ENCODE assay signal across 8 mouse cellular contexts in genomic region chr4:137861461-137862011, GRCm38 (mm10). TPM values are rescaled to one million over a fixed set of nuclear protein-coding genes. Genes with fewer than 3 reads are reported as not detected.
DNase-seq lines count a peak whose midpoint lies in the region; ATAC-seq and TF ChIP-seq lines count a peak whose summit lies in the region.

No protein-coding gene starts in this region.

- no peaks in the 10 kb centered on the region for H3K9me3 ChIP-seq in MEL (replicated peaks; ENCODE audit: insufficient read depth, low read length)
- no peaks in the 10 kb centered on the region for H3K9me3 ChIP-seq in forebrain, embryonic 15.5 days
- H3K9me3 ChIP-seq in limb, embryonic 11.5 days (ENCODE audit: control insufficient read depth, low read length), result no peaks in the 10 kb centered on the region

- TF ChIP-seq CTCF in gastrocnemius, adult 2 months (IDR thresholded peaks at IDR 0.05), result no peak
- TF ChIP-seq CTCF in MEL (IDR thresholded peaks at IDR 0.05 in 2 of 3, conservative IDR thresholded peaks at IDR 0.05 in 1 of 3; ENCODE audit: control insufficient read depth in 1 of 3, insufficient read depth in 1 of 3, low read depth in 2 of 3, low read length in 3 of 3, poor library complexity in 1 of 3, severe bottlenecking in 1 of 3), result no peak

- H3K27ac ChIP-seq in gastrocnemius, adult 2 months, result peak overlapping the region; percentile 97
- peak overlapping the region; percentile 75 for H3K27ac ChIP-seq in MEL (ENCODE audit: control insufficient read depth, low read depth, low read length)
- H3K27ac ChIP-seq in forebrain, embryonic 15.5 days (replicated peaks), result peak overlapping the region; percentile 55; the same call in 1 of the 2 replicates
- H3K27ac ChIP-seq in limb, embryonic 11.5 days (replicated peaks; ENCODE audit: low read depth, low read length), result no peak overlapping the region; the same call in 1 of the 2 replicates

- peaks cover 0 to 18% of the 10 kb centered on the region in 2 experiments; a peak in 2 of 4 replicates for H3K4me1 ChIP-seq in MEL (ENCODE audit: control insufficient read depth in 1 of 2, insufficient read depth in 2 of 2, low read length in 2 of 2)
- H3K4me1 ChIP-seq in forebrain, embryonic 15.5 days, result peaks cover 39% of the 10 kb centered on the region
- peaks cover 20% of the 10 kb centered on the region for H3K4me1 ChIP-seq in limb, embryonic 11.5 days (ENCODE audit: control insufficient read depth, insufficient read depth, low read length)

- H3K27me3 ChIP-seq in MEL (ENCODE audit: control insufficient read depth in 1 of 2, insufficient read depth in 2 of 2, low read length in 2 of 2), result no peaks in the 10 kb centered on the region
- H3K27me3 ChIP-seq in forebrain, embryonic 15.5 days, result no peaks in the 10 kb centered on the region
- H3K27me3 ChIP-seq in limb, embryonic 11.5 days (ENCODE audit: control insufficient read depth, insufficient read depth, low read length), result no peaks in the 10 kb centered on the region

- TF ChIP-seq RAD21 in MEL (IDR thresholded peaks at IDR 0.05; ENCODE audit: low read depth, low read length), result no peak

- intact Hi-C loops in gastrocnemius, adult 2 months (cut with DNase I), result loop anchor here (2.0 kb wide), 1 partner anchor 81 kb away; no protein-coding TSS in a partner anchor
- intact Hi-C loops in gastrocnemius, postnatal 14 days (cut with DNase I; ENCODE audit: low total_unique reads), result no loop called here

- ATAC-seq in forebrain, embryonic 15.5 days (replicated peaks), result peak; percentile 74
- ATAC-seq in limb, embryonic 11.5 days (ENCODE audit: insufficient number of reproducible peaks, low FRiP score, low TSS enrichment, low read depth), result peak; percentile 59

- no peaks in the 10 kb centered on the region; the same call in 1 of the 2 replicates for H3K79me2 ChIP-seq in MEL (ENCODE audit: control insufficient read depth, insufficient read depth, low read length, poor library complexity)

- H3K9ac ChIP-seq in MEL (ENCODE audit: control insufficient read depth, low read depth, low read length, poor library complexity, severe bottlenecking), result peak overlapping the region; percentile 69
- H3K9ac ChIP-seq in forebrain, embryonic 15.5 days (replicated peaks), result peak overlapping the region; percentile 72
- peak overlapping the region; percentile 71 for H3K9ac ChIP-seq in limb, embryonic 11.5 days (ENCODE audit: low read length)

- TF ChIP-seq EP300 in MEL (IDR thresholded peaks at IDR 0.05; ENCODE audit: low read depth in 1 of 2, low read length in 2 of 2), result peak; percentile 24 to 29; a peak in 1 of 4 replicates

- DNase-seq in gastrocnemius, adult 2 months, result no peak
- no peak for DNase-seq in gastrocnemius, postnatal 14 days
- peak; percentile 93 for DNase-seq in MEL (ENCODE audit: low read depth, low spot score)
- DNase-seq in limb, embryonic 11.5 days (ENCODE audit: low spot score), result peak; percentile 40
- peak; percentile 50 for DNase-seq in mesoderm, embryonic 11.5 days (ENCODE audit: low read depth, low spot score)
- peak; percentile 62 to 78 for DNase-seq in thymus, adult 18-20 months
- no peak for DNase-seq in embryo, embryonic 11 days

- H3K4me3 ChIP-seq in gastrocnemius, adult 2 months, result peak overlapping the region; percentile 96
- H3K4me3 ChIP-seq in MEL (ENCODE audit: control insufficient read depth in 1 of 2, insufficient read depth in 1 of 2, low read depth in 2 of 2, low read length in 2 of 2), result peak overlapping the region; percentile 71 to 84
- peak overlapping the region; percentile 68 for H3K4me3 ChIP-seq in forebrain, embryonic 15.5 days
- H3K4me3 ChIP-seq in limb, embryonic 11.5 days (ENCODE audit: low read depth, low read length), result peak overlapping the region; percentile 58

- TF ChIP-seq POLR2A in MEL (IDR thresholded peaks at IDR 0.05; ENCODE audit: control insufficient read depth in 1 of 2, insufficient read depth in 1 of 2, low read depth in 1 of 2, low read length in 2 of 2, poor library complexity in 1 of 2), result peak; percentile 56 to 59; a peak in 3 of 4 replicates

- peak overlapping the region; percentile 90 for H3K4me2 ChIP-seq in forebrain, embryonic 15.5 days (replicated peaks)
- H3K4me2 ChIP-seq in limb, embryonic 11.5 days (ENCODE audit: low read depth, severe bottlenecking), result peak overlapping the region; percentile 59

- WGBS in forebrain, embryonic 15.5 days, result 12% methylated on average over 16 of the region's 17 CpGs
- WGBS in limb, embryonic 11.5 days, result 19% methylated on average over 17 of the region's 17 CpGs

- peaks cover 0 to 4% of the 10 kb centered on the region in 2 experiments; a peak in 2 of 4 replicates for H3K36me3 ChIP-seq in MEL (ENCODE audit: control insufficient read depth in 1 of 2, insufficient read depth in 2 of 2, low read length in 2 of 2)
- no peaks in the 10 kb centered on the region for H3K36me3 ChIP-seq in forebrain, embryonic 15.5 days
- no peaks in the 10 kb centered on the region for H3K36me3 ChIP-seq in limb, embryonic 11.5 days (ENCODE audit: control insufficient read depth, insufficient read depth, low read length)

TF ChIP-seq in MEL, 35 proteins besides CTCF, POLR2A, EP300 and RAD21:
- TF ChIP-seq MEF2A (IDR thresholded peaks at IDR 0.05; ENCODE audit: extremely low read depth, insufficient replicate concordance, low read depth, low read length, poor library complexity, severe bottlenecking) (peak; percentile 37; the same call in 1 of the 2 replicates), MXI1 (IDR thresholded peaks at IDR 0.05; ENCODE audit: low read depth, low read length) (peak; percentile 82), HCFC1 (IDR thresholded peaks at IDR 0.05; ENCODE audit: low read depth, low read length) (peak; percentile 63; the same call in 1 of the 2 replicates), USF1 (IDR thresholded peaks at IDR 0.05; ENCODE audit: low read depth, low read length) (no peak), KAT2A (conservative IDR thresholded peaks at IDR 0.05; ENCODE audit: low read depth, low read length) (no peak), MAX (IDR thresholded peaks at IDR 0.05; ENCODE audit: low read length) (peak; percentile 57; the same call in 1 of the 2 replicates), SIN3A (IDR thresholded peaks at IDR 0.05; ENCODE audit: low read length) (peak; percentile 87; the same call in 1 of the 2 replicates), ELF1 (IDR thresholded peaks at IDR 0.05; ENCODE audit: low read depth, low read length) (peak; percentile 50; the same call in 1 of the 2 replicates), SMC3 (IDR thresholded peaks at IDR 0.05; ENCODE audit: low read depth, low read length) (no peak), ZC3H11A (IDR thresholded peaks at IDR 0.05; ENCODE audit: low read depth, low read length) (peak; percentile 4; the same call in 1 of the 2 replicates), UBTF (IDR thresholded peaks at IDR 0.05; ENCODE audit: borderline replicate concordance, insufficient read depth, low read depth, low read length) (no peak), NELFE (IDR thresholded peaks at IDR 0.05; ENCODE audit: low read depth, low read length) (peak; percentile 57; the same call in 1 of the 2 replicates), RCOR1 (IDR thresholded peaks at IDR 0.05; ENCODE audit: low read depth, low read length) (no peak), NRF1 (IDR thresholded peaks at IDR 0.05; ENCODE audit: insufficient read depth, low read depth, low read length, poor library complexity, severe bottlenecking) (peak; percentile 81), JUND (IDR thresholded peaks at IDR 0.05; ENCODE audit: low read depth, low read length) (no peak), TBP (IDR thresholded peaks at IDR 0.05; ENCODE audit: low read depth, low read length) (peak; percentile 79), ZMIZ1 (IDR thresholded peaks at IDR 0.05; ENCODE audit: low read depth, low read length) (peak; percentile 71; the same call in 1 of the 2 replicates), MYC (IDR thresholded peaks at IDR 0.05; ENCODE audit: low read depth, low read length) (no peak), ETS1 (IDR thresholded peaks at IDR 0.05; ENCODE audit: low read depth, low read length) (peak; percentile 44), BHLHE40 (IDR thresholded peaks at IDR 0.05; ENCODE audit: borderline replicate concordance, low read depth, low read length) (0 out of 2 replicates have a peak, but pooled peaks have one; percentile 25), GABPA (IDR thresholded peaks at IDR 0.05; ENCODE audit: low read depth, low read length) (0 out of 2 replicates have a peak, but pooled peaks have one; percentile 36), TAL1 (IDR thresholded peaks at IDR 0.05; ENCODE audit: low read length) (no peak), E2F4 (IDR thresholded peaks at IDR 0.05; ENCODE audit: borderline replicate concordance, low read depth, low read length) (peak; percentile 53; the same call in 1 of the 2 replicates), MYB (IDR thresholded peaks at IDR 0.05; ENCODE audit: low read depth, low read length) (no peak), TCF12 (IDR thresholded peaks at IDR 0.05; ENCODE audit: low read depth, low read length) (peak; percentile 30; the same call in 1 of the 2 replicates), USF2 (IDR thresholded peaks at IDR 0.05; ENCODE audit: borderline replicate concordance in 1 of 2, insufficient read depth in 1 of 2, low read depth in 1 of 2, low read length in 2 of 2) (no peak), POLR2AphosphoS2 (IDR thresholded peaks at IDR 0.05; ENCODE audit: low read length) (no peak)

RNA-seq across cellular contexts. Expression of gene Ece1, which starts 0.5 kb away (rescaled TPM):
- total RNA-seq in gastrocnemius, adult 2 months (2021), result 100 to 1,000 TPM in 1 of 2 experiments, 10 to 100 TPM in 1; 61.6 to 103 TPM
- total RNA-seq in gastrocnemius, postnatal 14 days (2021), result 10 to 100 TPM; 50.0 to 57.7 TPM
- 20.5 and 43.8 TPM in 2 replicates for total RNA-seq in MEL (2012; rRNA removed)
- 10 to 100 TPM in 1 of 2 experiments, not detected in 1; 25.3 TPM for polyA plus RNA-seq in MEL (2012; ENCODE audit: insufficient read depth in 1 of 2, insufficient read length in 2 of 2, low read depth in 1 of 2, low replicate concordance in 2 of 2, missing spikeins in 1 of 2)
- polyA plus RNA-seq in forebrain, embryonic 15.5 days (2015; fragmentation: Nextera tagmentation; extraction: Ambion mirVana), result 10.1 and 11.2 TPM in 2 replicates
- polyA plus RNA-seq in limb, embryonic 11.5 days (2014; fragmentation: Nextera tagmentation; extraction: Ambion mirVana), result 38.0 and 39.0 TPM in 2 replicates

Comparison
In these comparisons a context has a peak if more than half of its experiments do, and no peak if none do; other contexts are left out.
1. DNase-seq: peak in MEL (single experiment), limb, embryonic 11.5 days (single experiment), mesoderm, embryonic 11.5 days (single experiment) and thymus, adult 18-20 months (2 of 2); none in gastrocnemius, adult 2 months (single experiment), gastrocnemius, postnatal 14 days (single experiment) and embryo, embryonic 11 days (single experiment).
2. Peak in every context shown above with its lines, with median percentiles within 50 percentile points of each other: H3K4me3 ChIP-seq and H3K9ac ChIP-seq.